Mouse (Mus musculus): ENCODE measurements around the gene Btbd35f18. TPM values are rescaled to one million over a fixed set of nuclear protein-coding genes. Genes with fewer than 3 reads are reported as not detected.
"Not testable (repeated sequence)": the region's sequence is repeated elsewhere in the genome, so short reads cannot be mapped to it uniquely, and the experiment has no call there.

The Btbd35f18 gene
- polyA plus RNA-seq (2015; fragmentation: Nextera tagmentation; extraction: Ambion mirVana): not detected in 2 replicates

- not testable (repeated sequence) for H3K4me1 ChIP-seq; H3K4me3 ChIP-seq; H3K4me2 ChIP-seq; H3K27ac ChIP-seq; H3K27me3 ChIP-seq; H3K9me3 ChIP-seq (replicated peaks); ATAC-seq; H3K9ac ChIP-seq; H3K36me3 ChIP-seq (ENCODE audit: poor library complexity, severe bottlenecking)
- no CpG with 5 or more reads among the region's 3 CpGs for WGBS
Measured at GRCm38 (mm10) chrX:3699933-3700332, at the start of gene Btbd35f18. Gene Btbd35f18 (plus strand): TSS chrX:3700233.

Other genes starting within 250 kb of the Btbd35f18 start
- gene Btbd35f10, start 52.7 kb downstream of the Btbd35f18 start, polyA plus RNA-seq (2015; fragmentation: Nextera tagmentation; extraction: Ambion mirVana): not detected in 2 replicates

Data from forebrain, embryonic 13.5 days (tissue).